Mouse (Mus musculus): Measurements from ENCODE around the gene Tmem54. TPM values are rescaled to one million over a fixed set of nuclear protein-coding genes. Genes with fewer than 3 reads are reported as not detected.
A peak's percentile ranks its signal among the peaks of the same experiment; 100 is the strongest.

Tmem54 gene
- polyA plus RNA-seq, 1 experiment = not detected

DNA sequence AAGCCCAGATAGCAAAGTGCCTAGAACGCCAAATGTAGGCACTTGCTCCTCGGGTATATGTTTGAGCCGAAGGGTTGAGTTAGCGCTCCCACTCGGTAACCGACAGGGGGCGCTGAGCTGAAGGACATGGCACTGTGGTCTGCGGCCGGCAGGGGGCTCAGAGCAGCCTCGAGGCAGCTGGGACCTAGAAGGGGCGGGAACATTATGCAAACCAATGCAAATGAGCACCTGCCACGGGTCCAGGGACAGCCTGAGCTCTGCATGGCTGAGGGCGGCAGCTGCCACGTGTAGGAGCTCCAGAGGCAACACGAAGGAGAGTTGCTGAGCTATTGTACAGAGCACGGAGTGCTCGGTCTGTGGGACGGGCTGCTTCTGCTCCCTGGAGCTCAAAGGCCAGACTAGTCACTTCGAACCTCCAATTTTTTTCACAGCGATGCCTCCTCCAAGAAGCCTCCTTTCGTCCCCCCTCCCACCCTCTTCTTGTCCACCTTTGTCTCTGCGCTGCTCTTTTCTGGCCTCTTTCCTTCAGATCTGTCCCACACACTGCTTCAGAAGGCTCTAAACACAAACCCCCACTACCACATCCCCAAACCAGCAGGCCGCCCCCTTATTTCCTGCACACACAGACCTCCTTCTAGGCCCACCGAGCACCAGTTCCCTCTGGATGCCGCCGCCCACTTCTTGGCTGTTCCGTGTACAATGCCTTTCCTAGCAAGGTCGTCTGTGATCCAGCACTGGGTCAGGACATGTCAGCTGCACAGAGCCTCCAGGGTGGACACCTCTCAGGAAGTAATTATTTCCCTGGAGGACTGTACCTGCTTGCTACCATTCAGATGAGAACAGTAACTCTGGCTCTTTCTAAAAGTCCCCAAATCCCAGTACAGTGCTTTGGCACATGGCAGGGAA is 8.0 kb downstream of the Tmem54 start:
- Histone ChIP-seq H3K4me1 (ENCODE audit: control insufficient read depth, insufficient read depth, low read length) (peaks cover 3% of the 10 kb centered on the region; the same call in 1 of the 2 replicates), H3K27ac (ENCODE audit: insufficient read depth, low read length) (no peak overlapping the region), H3K4me3 (ENCODE audit: insufficient read depth, low read length) (no peak overlapping the region)
- TF ChIP-seq CTCF (IDR thresholded peaks at IDR 0.05; ENCODE audit: extremely low read depth, insufficient read depth, low read length) (peak; percentile 98), POLR2A (IDR thresholded peaks at IDR 0.05; ENCODE audit: extremely low read depth, insufficient read depth, low read length) (peak; percentile 58; the same call in 1 of the 2 replicates)

DNA sequence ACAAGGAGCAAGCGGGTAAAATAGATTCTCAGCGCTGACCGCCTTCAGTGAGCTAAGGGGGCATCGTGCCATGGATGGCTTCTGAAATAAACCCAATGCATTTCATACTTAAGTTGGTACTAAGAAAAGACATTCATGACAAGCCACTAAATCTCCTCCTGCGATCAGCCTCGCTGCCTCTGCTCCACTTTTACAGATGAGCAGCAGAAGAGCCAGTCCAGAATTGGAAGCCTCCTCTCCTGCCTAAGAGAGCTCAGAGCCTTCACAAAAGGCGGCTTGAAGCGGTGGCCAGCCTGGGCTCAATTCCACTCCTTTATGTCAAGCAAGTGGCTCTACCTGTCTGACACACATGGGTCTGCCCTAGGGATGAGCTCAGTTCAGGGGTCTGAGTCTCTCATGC is 11.4 kb downstream of the Tmem54 start:
- Histone ChIP-seq H3K4me3 (ENCODE audit: insufficient read depth, low read length) (peak overlapping the region; percentile 32), H3K27ac (ENCODE audit: insufficient read depth, low read length) (peak overlapping the region; percentile 27), H3K4me1 (ENCODE audit: control insufficient read depth, insufficient read depth, low read length) (peaks cover 3% of the 10 kb centered on the region)
- no peak for TF ChIP-seq CTCF (IDR thresholded peaks at IDR 0.05; ENCODE audit: extremely low read depth, insufficient read depth, low read length)
- peak; percentile 55; the same call in 1 of the 2 replicates for TF ChIP-seq POLR2A (IDR thresholded peaks at IDR 0.05; ENCODE audit: extremely low read depth, insufficient read depth, low read length)

DNA sequence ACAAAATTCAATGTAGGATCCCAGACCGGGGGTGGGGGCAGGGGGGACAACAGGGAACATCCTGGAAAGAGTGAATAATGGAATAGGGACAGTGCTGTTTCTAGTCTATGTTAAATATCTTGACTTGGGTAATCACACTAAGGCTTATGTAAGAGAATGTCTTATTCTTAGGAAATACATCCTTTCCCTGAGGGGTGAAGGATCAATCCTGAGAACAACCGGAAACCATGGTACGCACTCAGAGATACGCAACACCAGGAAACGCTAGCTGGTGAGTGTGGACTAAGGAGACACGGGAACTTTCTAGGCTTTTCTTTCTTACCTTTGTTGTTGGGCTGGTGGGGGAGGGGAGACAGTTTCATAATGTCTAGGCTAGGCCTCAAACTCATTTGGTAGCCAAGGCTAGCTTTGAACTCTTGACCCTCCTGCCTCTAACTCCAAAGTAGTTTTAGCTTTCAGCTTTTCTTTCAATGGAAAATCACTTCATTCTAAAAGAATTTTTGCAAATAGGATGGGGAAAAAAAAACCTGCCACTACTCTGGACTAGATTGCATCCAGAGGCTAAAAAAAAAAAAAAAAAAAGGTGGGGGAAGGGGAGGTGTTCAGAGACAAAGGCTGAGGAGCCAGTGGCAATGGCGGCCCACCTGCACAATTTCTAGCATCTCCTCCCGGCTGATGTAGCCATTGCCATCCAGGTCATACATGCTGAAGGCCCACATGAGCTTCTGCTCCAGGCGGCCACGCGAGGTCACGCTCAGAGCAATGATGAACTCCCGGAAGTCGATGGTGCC is 12.6 kb downstream of the Tmem54 start:
- TF ChIP-seq POLR2A (IDR thresholded peaks at IDR 0.05; ENCODE audit: extremely low read depth, insufficient read depth, low read length) (no peak), CTCF (IDR thresholded peaks at IDR 0.05; ENCODE audit: extremely low read depth, insufficient read depth, low read length) (no peak)
- H3K4me3 ChIP-seq (ENCODE audit: insufficient read depth, low read length) = peak overlapping the region; percentile 79; the same call in 1 of the 2 replicates
- no peak overlapping the region for H3K27ac ChIP-seq (ENCODE audit: insufficient read depth, low read length)
- peaks cover 6% of the 10 kb centered on the region for H3K4me1 ChIP-seq (ENCODE audit: control insufficient read depth, insufficient read depth, low read length)

GRCm38 (mm10) chr4:129119708-129120107 is 14.4 kb downstream of the Tmem54 start:
- TF ChIP-seq CTCF (IDR thresholded peaks at IDR 0.05; ENCODE audit: extremely low read depth, insufficient read depth, low read length) (0 out of 2 replicates have a peak, but pooled peaks have one; percentile 2), POLR2A (IDR thresholded peaks at IDR 0.05; ENCODE audit: extremely low read depth, insufficient read depth, low read length) (peak; percentile 15; the same call in 1 of the 2 replicates)
- H3K27ac ChIP-seq (ENCODE audit: insufficient read depth, low read length) = peak overlapping the region; percentile 2; the same call in 1 of the 2 replicates
- peaks cover 6% of the 10 kb centered on the region for H3K4me1 ChIP-seq (ENCODE audit: control insufficient read depth, insufficient read depth, low read length)
- peak overlapping the region; percentile 79 for H3K4me3 ChIP-seq (ENCODE audit: insufficient read depth, low read length)

- TF ChIP-seq CTCF (IDR thresholded peaks at IDR 0.05; ENCODE audit: extremely low read depth, insufficient read depth, low read length) (no peak), POLR2A (IDR thresholded peaks at IDR 0.05; ENCODE audit: extremely low read depth, insufficient read depth, low read length) (no peak)
- peak overlapping the region; percentile 85 for H3K27ac ChIP-seq (ENCODE audit: insufficient read depth, low read length)
- peaks cover 8% of the 10 kb centered on the region for H3K4me1 ChIP-seq (ENCODE audit: control insufficient read depth, insufficient read depth, low read length)
- peak overlapping the region; percentile 79 for H3K4me3 ChIP-seq (ENCODE audit: insufficient read depth, low read length)
Measured at GRCm38 (mm10) chr4:129120520-129121445, 15.4 kb downstream of the Tmem54 start.

- Histone ChIP-seq H3K27ac (ENCODE audit: insufficient read depth, low read length) (peak within 1 kb of the TSS; percentile 85), H3K4me3 (ENCODE audit: insufficient read depth, low read length) (peak within 1 kb of the TSS; percentile 79), H3K4me1 (ENCODE audit: control insufficient read depth, insufficient read depth, low read length) (peaks cover 8% of the 10 kb centered on the region)
- TF ChIP-seq POLR2A (IDR thresholded peaks at IDR 0.05; ENCODE audit: extremely low read depth, insufficient read depth, low read length) = no peak
- TF ChIP-seq CTCF (IDR thresholded peaks at IDR 0.05; ENCODE audit: extremely low read depth, insufficient read depth, low read length) = no peak
Measured at GRCm38 (mm10) chr4:129121569-129122086, 16.3 kb downstream of the Tmem54 start, which contains the start of gene Hpca. Hpca (minus strand) TSS chr4:129122036.

- TF ChIP-seq POLR2A (IDR thresholded peaks at IDR 0.05; ENCODE audit: extremely low read depth, insufficient read depth, low read length) (no peak), CTCF (IDR thresholded peaks at IDR 0.05; ENCODE audit: extremely low read depth, insufficient read depth, low read length) (no peak)
- H3K27ac ChIP-seq (ENCODE audit: insufficient read depth, low read length) = no peak overlapping the region
- peaks cover 6% of the 10 kb centered on the region for H3K4me1 ChIP-seq (ENCODE audit: control insufficient read depth, insufficient read depth, low read length)
- peak overlapping the region; percentile 79; the same call in 1 of the 2 replicates for H3K4me3 ChIP-seq (ENCODE audit: insufficient read depth, low read length)
Measured at GRCm38 (mm10) chr4:129122107-129122506, 16.8 kb downstream of the Tmem54 start.

DNA sequence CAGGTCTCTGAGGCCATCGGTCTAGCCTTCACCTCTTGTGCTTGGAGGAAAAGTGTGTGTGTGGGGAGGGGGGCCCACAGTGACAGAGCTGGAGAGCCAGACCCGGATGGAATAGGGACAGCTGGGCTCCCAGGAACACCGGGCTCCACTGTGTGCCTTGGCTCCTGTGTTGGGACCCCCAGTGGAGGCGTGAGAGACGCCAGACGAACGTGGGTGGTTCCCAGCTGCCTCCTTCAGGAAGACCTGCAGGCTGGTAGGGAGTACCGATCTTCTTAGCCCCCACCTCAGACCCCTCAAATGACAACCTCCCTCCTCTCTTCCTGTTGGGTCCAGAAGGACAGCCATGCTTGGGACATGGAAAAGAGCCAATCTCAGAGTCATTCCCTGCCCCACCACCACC is 17.4 kb downstream of the Tmem54 start:
- TF ChIP-seq CTCF (IDR thresholded peaks at IDR 0.05; ENCODE audit: extremely low read depth, insufficient read depth, low read length) = no peak
- TF ChIP-seq POLR2A (IDR thresholded peaks at IDR 0.05; ENCODE audit: extremely low read depth, insufficient read depth, low read length) = no peak
- H3K27ac ChIP-seq (ENCODE audit: insufficient read depth, low read length) = no peak overlapping the region
- H3K4me1 ChIP-seq (ENCODE audit: control insufficient read depth, insufficient read depth, low read length) = peaks cover 6% of the 10 kb centered on the region
- no peak overlapping the region for H3K4me3 ChIP-seq (ENCODE audit: insufficient read depth, low read length)

Data from cortical plate, adult 2 months (tissue).